Mouse (Mus musculus) adrenal gland (tissue): ENCODE data around the gene Icmt.

Experiments
- intact Hi-C: fragments of 180-260 bp; cut with DNase I; formaldehyde crosslinking; loops from one replicate; pipeline ENCODE4 v1.15.1; 2025
- long read RNA-seq, 2 experiments: library from polyadenylated mRNA; unstranded; transcript quantifications; one replicate each; pipeline ENCODE4 v2.0.0; 2020; ENCODE audit warnings: borderline replicate concordance in 1 of 2; ENCODE audit not compliant: insufficient replicate concordance in 1 of 2

Icmt gene
- long read RNA-seq, experiment 1, full-length matches to known transcripts = 3 of 9 reads
- long read RNA-seq, experiment 1, partial matches to known transcripts = 0 of 9 reads
- long read RNA-seq, experiment 1, other reads (novel, unspliced or antisense) = 6 of 9 reads
- long read RNA-seq, experiment 2, partial matches to known transcripts = 0 of 7 reads
- long read RNA-seq, experiment 2, other reads (novel, unspliced or antisense) = 7 of 7 reads

DNA sequence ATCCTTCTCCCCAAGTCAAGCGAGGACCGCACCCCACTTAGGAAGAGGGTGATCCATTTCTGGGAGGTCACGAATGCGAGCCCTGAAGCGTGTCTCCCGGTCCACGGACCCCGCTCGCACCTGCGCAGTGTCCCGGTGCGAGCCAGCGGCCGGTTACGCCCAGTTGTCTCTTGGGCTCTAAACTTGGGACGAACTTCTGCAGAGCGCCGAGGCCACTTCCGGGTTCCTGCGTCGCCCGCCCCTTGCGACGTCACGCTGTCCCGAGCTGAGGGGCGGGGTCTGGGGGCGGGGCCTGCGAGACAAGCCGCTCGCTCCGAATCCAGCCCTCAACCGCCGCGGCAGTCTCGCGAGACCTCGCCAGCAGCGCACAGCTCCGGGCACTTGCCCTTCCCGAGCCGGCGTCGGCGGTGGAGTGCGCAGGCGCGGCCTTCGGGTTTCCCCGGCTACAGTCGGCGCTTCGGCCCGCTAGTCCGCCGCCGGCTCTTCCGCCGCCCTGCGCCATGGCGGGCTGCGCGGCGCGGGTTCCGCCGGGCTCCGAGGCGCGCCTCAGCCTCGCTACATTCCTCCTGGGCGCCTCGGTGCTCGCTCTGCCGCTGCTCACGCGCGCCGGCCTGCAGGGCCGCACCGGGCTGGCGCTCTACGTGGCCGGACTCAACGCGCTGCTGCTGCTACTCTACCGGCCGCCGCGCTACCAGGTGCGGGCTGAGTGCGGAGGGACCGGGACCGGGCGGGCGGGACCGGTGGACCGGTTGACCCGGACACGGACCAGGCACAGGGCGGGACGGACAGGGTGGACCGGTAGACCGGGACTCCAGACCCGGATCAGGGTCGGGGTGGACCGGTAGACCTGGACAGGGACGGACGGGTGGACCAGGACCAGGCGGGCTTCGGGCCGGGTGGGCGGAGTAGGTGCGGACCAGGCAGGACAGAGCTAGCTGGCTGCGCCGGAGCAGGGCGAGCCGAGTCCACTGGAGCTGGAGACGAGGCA is at the start of gene Icmt:
Gene Icmt, plus strand, starts transcription at position 354 of the 988 bp plus-strand sequence.
- intact Hi-C loops = no loop called here

DNA sequence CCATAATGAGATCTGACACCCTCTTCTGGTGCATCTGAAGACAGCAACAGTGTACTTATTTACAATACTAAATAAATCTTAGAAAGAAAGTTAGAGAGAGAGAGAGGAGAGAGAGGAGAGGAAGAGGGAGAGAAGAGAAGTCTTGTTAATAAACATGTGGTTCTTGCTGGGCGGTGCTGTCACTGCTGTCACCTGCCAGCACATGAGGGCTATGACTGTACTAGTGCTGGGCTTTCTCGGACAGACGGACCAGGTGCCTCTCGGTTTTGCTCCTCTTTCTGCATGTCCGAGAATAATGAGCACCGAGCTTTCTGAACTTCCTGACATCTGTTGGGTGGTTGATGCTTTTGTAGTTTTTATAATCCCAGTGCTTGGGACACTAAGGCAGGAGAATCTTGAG is 46.4 kb upstream of the Icmt start:
- intact Hi-C loops = no loop called here

- intact Hi-C loops = no loop called here
Measured at GRCm38 (mm10) chr4:152253183-152253759, 43.8 kb upstream of the Icmt start.

DNA sequence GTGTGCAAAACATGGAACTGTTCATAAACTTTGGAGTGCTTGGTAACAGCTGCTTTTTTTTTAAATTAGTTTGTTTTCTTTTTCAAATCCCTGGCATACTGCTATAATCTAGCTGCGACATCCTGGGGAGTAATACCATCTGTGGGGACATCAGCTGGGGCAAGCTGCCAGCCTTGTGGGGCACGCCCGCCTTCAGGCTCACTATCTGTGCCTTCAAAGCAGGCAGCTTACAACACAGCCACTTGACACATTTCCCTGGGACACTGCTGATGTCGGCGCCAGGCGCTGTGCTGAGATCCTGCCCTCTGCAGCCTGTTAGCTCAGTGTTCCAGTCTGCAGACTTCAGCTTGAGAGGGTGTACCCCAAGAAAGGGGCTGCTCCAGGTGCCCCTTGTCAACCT is 40.0 kb upstream of the Icmt start:
- intact Hi-C loops = no loop called here

DNA sequence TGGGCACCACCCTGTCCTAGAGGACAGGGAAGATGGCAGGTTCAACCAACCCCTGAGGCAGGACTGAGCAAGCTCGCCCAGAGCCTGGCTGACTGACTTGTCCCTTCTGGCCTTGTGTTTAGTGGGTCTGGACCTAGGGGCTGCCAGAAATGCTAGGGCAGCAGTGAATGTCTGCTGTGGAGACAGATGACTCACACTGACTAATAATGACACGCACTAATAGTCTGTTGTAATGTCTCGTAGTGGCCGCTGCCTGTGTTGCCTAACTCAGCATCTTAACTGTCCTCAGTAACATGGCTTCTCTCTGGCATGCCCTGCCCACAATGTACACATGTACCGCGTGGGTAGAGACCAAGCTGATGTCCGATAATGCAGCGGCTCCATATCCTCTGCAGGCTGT is 36.6 kb upstream of the Icmt start:
- intact Hi-C loops = no loop called here

- intact Hi-C loops = no loop called here
Measured at GRCm38 (mm10) chr4:152262187-152262586, 34.8 kb upstream of the Icmt start.

GRCm38 (mm10) chr4:152263089-152263488 is 33.9 kb upstream of the Icmt start:
- intact Hi-C loops = no loop called here

DNA sequence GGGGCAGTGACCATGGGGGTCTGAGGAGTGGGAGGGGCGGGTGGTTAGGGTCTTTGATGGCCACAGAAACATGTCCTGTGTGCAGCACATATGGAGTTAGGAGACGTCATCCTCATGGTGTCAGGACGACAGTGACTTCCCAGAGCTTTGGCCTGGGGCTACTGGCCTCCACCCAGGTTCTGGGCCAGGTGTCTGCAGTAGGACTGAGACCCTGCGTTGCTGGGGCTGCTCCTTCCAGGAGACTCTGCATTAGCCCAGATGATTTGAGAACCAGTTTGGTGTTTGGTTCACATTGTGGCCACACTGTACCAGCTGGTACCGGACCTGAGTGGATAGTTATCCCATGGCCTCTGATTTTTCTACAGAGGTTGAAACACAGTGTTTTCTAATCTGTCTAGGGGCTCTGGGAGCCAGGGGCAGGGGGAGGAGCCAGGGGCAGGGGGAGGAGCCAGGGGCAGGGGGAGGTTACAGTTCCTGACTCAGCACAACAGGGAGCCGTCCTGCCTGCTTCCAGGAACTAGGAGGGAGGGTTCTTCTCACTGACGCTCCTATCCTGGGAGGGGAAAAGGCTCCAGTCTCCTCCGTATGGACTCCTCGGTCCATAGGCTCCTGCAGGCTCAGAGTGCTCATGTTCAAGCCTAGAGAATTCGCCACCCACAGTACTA is 33.4 kb upstream of the Icmt start:
- intact Hi-C loops = no loop called here

GRCm38 (mm10) chr4:152264177-152264530 is 32.9 kb upstream of the Icmt start:
- intact Hi-C loops = no loop called here

DNA sequence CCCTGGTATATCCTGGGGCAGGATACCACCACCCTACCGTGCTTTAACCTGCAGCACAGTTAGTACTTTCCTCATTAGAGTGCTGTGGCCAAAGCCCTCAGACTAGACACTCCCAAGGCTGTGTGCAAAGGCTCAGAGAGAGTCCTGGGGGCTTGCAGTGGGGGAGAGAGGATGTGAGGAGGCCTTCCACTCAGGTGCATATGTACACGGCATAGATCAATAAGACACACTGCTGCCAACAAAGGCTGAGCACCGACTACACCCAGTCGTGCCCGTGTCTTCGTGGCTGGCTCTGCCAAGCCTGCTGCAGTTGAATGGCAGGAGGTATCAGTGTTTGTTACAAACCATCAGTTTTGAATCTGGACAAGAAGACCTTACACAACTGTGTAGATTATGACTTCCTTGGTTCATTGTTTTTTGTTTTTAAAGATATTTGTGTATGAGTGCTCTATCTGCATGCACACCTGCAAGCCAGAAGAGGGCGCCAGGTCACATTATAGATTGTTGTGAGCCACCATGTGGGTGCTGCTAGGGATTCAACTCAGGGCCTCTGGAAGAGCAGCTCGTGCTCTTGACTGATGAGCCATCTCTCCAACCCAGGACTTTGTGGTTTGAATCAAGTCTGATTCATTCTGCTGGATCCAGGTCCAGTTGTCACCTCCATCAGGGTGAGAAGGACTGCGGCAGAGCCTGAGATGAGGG is 32.0 kb upstream of the Icmt start:
- intact Hi-C loops = no loop called here

DNA sequence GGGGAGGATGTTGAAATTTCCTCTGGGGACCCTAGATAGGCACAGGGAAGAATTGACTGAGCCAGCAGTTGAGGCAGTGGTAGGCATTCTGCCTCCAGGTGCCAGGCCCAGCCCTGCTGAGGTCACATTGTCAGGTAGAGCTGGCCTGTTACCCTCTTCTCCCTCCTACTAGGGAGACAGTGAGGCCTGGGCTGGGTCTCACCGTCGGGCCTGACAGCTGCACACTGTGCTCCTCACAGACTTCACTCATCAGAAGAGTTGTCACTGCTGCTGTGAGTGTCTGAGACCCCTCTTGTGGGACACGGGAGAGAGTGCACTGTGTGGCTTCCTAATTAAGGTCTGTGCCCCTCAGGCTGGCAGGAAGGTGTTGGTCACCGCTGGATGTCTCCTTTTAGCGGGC is 31.2 kb upstream of the Icmt start:
- intact Hi-C loops = no loop called here

- intact Hi-C loops = no loop called here
Measured at GRCm38 (mm10) chr4:152266236-152266895, 30.7 kb upstream of the Icmt start.

- intact Hi-C loops = no loop called here
Measured at GRCm38 (mm10) chr4:152267748-152268369, 29.2 kb upstream of the Icmt start.

GRCm38 (mm10) chr4:152269967-152270366 is 27.1 kb upstream of the Icmt start:
- intact Hi-C loops = no loop called here

DNA sequence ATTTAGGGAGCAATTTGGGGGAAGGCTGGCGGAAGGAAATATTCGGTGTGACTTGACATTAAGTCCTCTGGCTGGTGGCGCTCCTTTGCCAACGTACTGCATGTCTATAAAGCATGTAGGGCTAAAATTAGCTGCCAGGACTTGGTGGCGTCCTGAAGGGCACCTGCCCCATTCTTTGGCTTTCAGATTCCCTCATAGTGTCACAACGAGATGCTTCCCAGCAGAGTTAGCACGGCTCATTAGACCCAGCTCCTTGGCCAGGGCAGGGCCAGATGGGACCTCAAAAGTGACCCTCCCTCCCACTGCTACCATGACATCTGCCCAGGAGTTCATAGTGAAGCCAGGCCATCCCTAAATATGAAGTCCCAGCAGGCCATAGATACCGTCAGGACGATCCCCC is 26.4 kb upstream of the Icmt start:
- intact Hi-C loops = no loop called here

DNA sequence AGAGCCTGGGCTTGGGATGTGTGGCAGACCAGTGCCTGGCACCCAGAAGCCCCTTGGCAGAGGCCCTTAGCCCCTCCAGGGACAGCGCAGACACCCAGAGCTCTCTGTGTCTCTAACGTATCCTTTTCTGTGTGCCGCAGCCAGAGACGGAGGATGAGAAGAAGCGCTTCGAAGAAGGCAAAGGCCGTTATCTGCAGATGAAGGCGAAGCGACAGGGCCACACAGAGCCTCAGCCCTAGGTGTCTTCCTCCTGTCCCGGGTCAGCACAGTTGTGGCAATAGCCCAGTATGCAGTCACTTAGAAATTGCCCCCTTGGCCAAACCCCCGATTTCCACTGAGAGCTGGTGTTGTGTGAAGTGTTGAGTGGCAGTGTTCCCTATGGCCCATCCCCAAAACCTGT is 25.7 kb upstream of the Icmt start:
- intact Hi-C loops = no loop called here

DNA sequence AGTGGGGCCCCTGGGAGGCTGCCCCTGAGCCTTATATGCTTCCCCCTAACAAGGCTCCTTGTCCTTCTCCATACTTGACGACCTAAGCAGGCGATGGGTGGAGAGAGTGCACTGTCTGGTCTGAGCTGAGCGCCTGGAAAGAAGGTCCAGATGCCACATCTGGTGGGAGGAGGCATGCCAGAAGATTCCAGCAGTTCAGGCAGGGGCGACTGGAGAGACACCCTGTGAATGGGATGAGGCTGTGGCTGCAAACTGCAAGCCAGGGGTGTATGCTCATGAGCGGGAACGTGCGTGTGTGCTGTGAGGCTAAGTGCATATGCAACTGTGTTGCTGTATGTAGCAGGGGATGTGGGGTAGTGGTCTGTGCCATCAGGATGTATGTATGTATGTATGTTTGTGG is 25.0 kb upstream of the Icmt start:
- intact Hi-C loops = no loop called here

- intact Hi-C loops = no loop called here
Measured at GRCm38 (mm10) chr4:152272449-152273049, 24.5 kb upstream of the Icmt start.

- intact Hi-C loops = no loop called here
Measured at GRCm38 (mm10) chr4:152273191-152273590, 23.8 kb upstream of the Icmt start.
